ENCODE assay signal across 18 mouse cellular contexts in genomic region chr6:122295242-122295641, GRCm38 (mm10). TPM values are rescaled to one million over a fixed set of nuclear protein-coding genes. Genes with fewer than 3 reads are reported as not detected.
DNase-seq lines count a peak whose midpoint lies in the region; ATAC-seq and TF ChIP-seq lines count a peak whose summit lies in the region.
"Had no signal": no experiment of that assay in that cellular context is flagged by ENCODE, and none has a peak within 500 bp of the region (broad histone marks: within the 10 kb centered on the region; RNA-seq: fewer than 3 reads in every experiment).

No protein-coding gene starts in this region.

- no peak for DNase-seq in heart, postnatal 0 days (ENCODE audit: low spot score)
- DNase-seq in heart, postnatal 25 days (ENCODE audit: low spot score): no peak
- DNase-seq in thymus, postnatal 4 days: peak; percentile 23
- no peak for DNase-seq in thymus, adult 18-20 months
- no peak for DNase-seq in liver, postnatal 0 days
- DNase-seq in urinary bladder, postnatal 10 days (ENCODE audit: low spot score): no peak
- DNase-seq in layer of hippocampus, adult 8-10 months (ENCODE audit: low spot score in 2 of 2): no peak
- DNase-seq: adrenal gland, adult 8-10 months; B cell, adult 2 months; cerebellum, adult 11-12 months; cerebellum, postnatal 36 days; kidney, postnatal 36 days; retina, postnatal 1 day had no signal

- WGBS in heart, postnatal 0 days: 43% methylated on average over 9 of the region's 9 CpGs
- 35% methylated on average over 9 of the region's 9 CpGs for WGBS in liver, postnatal 0 days (ENCODE audit: insufficient replicate concordance)

- no peak overlapping the region for H3K4me3 ChIP-seq in heart, postnatal 0 days (ENCODE audit: low read depth, low read length)
- H3K4me3 ChIP-seq in liver, postnatal 0 days (ENCODE audit: low read depth, low read length): no peak overlapping the region
- H3K4me3 ChIP-seq: forebrain, embryonic 12.5 days; heart, embryonic 13.5 days; lung, embryonic 15.5 days had no signal

- no peaks in the 10 kb centered on the region for H3K27me3 ChIP-seq in heart, postnatal 0 days (ENCODE audit: control insufficient read depth, insufficient read depth, low read length)
- H3K27me3 ChIP-seq in liver, postnatal 0 days (ENCODE audit: insufficient read depth, low read length): peaks cover 4% of the 10 kb centered on the region; the same call in 1 of the 2 replicates
- H3K27me3 ChIP-seq: forebrain, embryonic 12.5 days; lung, embryonic 15.5 days had no signal

- intact Hi-C loops in heart, postnatal 25 days (cut with DNase I): no loop called here

- H3K9ac ChIP-seq in heart, postnatal 0 days (replicated peaks; ENCODE audit: low read depth, low read length): no peak overlapping the region
- no peak overlapping the region for H3K9ac ChIP-seq in liver, postnatal 0 days (replicated peaks)
- H3K9ac ChIP-seq: forebrain, embryonic 12.5 days; heart, embryonic 13.5 days; lung, embryonic 15.5 days had no signal

- no peaks in the 10 kb centered on the region for H3K4me1 ChIP-seq in heart, postnatal 0 days (ENCODE audit: control insufficient read depth, insufficient read depth)
- no peaks in the 10 kb centered on the region; the same call in 1 of the 2 replicates for H3K4me1 ChIP-seq in liver, postnatal 0 days (ENCODE audit: insufficient read depth)
- H3K4me1 ChIP-seq: lung, embryonic 15.5 days had no signal

- no peak overlapping the region for H3K4me2 ChIP-seq in heart, postnatal 0 days (ENCODE audit: low read depth, low read length)
- H3K4me2 ChIP-seq in liver, postnatal 0 days (ENCODE audit: low read depth, low read length): no peak overlapping the region
- H3K4me2 ChIP-seq: forebrain, embryonic 12.5 days; heart, embryonic 13.5 days; lung, embryonic 15.5 days had no signal

- peak overlapping the region; percentile 57; the same call in 1 of the 2 replicates for H3K27ac ChIP-seq in heart, postnatal 0 days (ENCODE audit: low read depth)
- no peak overlapping the region for H3K27ac ChIP-seq in liver, postnatal 0 days (ENCODE audit: low read depth)
- H3K27ac ChIP-seq: forebrain, embryonic 12.5 days; heart, embryonic 13.5 days; lung, embryonic 15.5 days had no signal

- ATAC-seq in heart, postnatal 0 days (ENCODE audit: insufficient read depth, low read depth): peak; percentile 63
- ATAC-seq in liver, postnatal 0 days: no peak
- ATAC-seq: midbrain, embryonic 16.5 days had no signal

- TF ChIP-seq EP300 in heart, postnatal 0 days (IDR thresholded peaks at IDR 0.05; ENCODE audit: low read depth): no peak
- TF ChIP-seq EP300 in liver, postnatal 0 days (IDR thresholded peaks at IDR 0.05; ENCODE audit: low read depth): no peak

- TF ChIP-seq CTCF in heart, postnatal 0 days (IDR thresholded peaks at IDR 0.05; ENCODE audit: low read depth): peak; percentile 9; the same call in 1 of the 2 replicates
- TF ChIP-seq CTCF in liver, postnatal 0 days (IDR thresholded peaks at IDR 0.05; ENCODE audit: low read depth): peak; percentile 19; the same call in 1 of the 2 replicates

- no peaks in the 10 kb centered on the region for H3K9me3 ChIP-seq in heart, postnatal 0 days (replicated peaks; ENCODE audit: control insufficient read depth, low read length)
- H3K9me3 ChIP-seq in liver, postnatal 0 days (ENCODE audit: low read length): no peaks in the 10 kb centered on the region
- H3K9me3 ChIP-seq: forebrain, embryonic 12.5 days; heart, embryonic 13.5 days; lung, embryonic 15.5 days had no signal

- no peaks in the 10 kb centered on the region for H3K36me3 ChIP-seq in heart, postnatal 0 days (replicated peaks; ENCODE audit: control insufficient read depth, insufficient read depth, low read length)
- H3K36me3 ChIP-seq in liver, postnatal 0 days (replicated peaks; ENCODE audit: insufficient read depth, low read length): no peaks in the 10 kb centered on the region
- H3K36me3 ChIP-seq: forebrain, embryonic 12.5 days; heart, embryonic 13.5 days; lung, embryonic 15.5 days had no signal

RNA-seq across cellular contexts. Expression of gene Klrg1, which starts 12.6 kb away (rescaled TPM):
- total RNA-seq in heart, postnatal 0 days (2014; rRNA removed; ENCODE audit: low replicate concordance): not detected in 2 replicates
- polyA plus RNA-seq in heart, postnatal 0 days (2015; fragmentation: Nextera tagmentation; extraction: Ambion mirVana): not detected in 2 replicates
- total RNA-seq in heart, postnatal 25 days (2021): not detected
- polyA plus RNA-seq in liver, postnatal 0 days (2015; fragmentation: Nextera tagmentation; extraction: Ambion mirVana): not detected in 2 replicates
- total RNA-seq in layer of hippocampus, adult 8-10 months (2022): under 1 TPM in 3 of 4 experiments, not detected in 1; 0.36 to 0.74 (median 0.55) TPM
- polyA plus RNA-seq: heart, embryonic 13.5 days; intestine, embryonic 14.5 days; lung, embryonic 15.5 days had no signal

RNA-seq across cellular contexts. Expression of gene M6pr, which starts 13.3 kb away (rescaled TPM):
- total RNA-seq in heart, postnatal 0 days (2014; rRNA removed; ENCODE audit: low replicate concordance): 55.9 and 58.4 TPM in 2 replicates
- polyA plus RNA-seq in heart, postnatal 0 days (2015; fragmentation: Nextera tagmentation; extraction: Ambion mirVana): 52.2 and 52.9 TPM in 2 replicates
- 10 to 100 TPM; 36.4 to 41.4 TPM for total RNA-seq in heart, postnatal 25 days (2021)
- polyA plus RNA-seq in liver, postnatal 0 days (2015; fragmentation: Nextera tagmentation; extraction: Ambion mirVana): 73.6 and 80.3 TPM in 2 replicates
- total RNA-seq in layer of hippocampus, adult 8-10 months (2022): 10 to 100 TPM; 81.2 to 92.7 (median 89.2) TPM

RNA-seq across cellular contexts. Expression of gene Phc1, which starts 45.1 kb away (rescaled TPM):
- 19.6 TPM in 2 replicates for total RNA-seq in heart, postnatal 0 days (2014; rRNA removed; ENCODE audit: low replicate concordance)
- polyA plus RNA-seq in heart, postnatal 0 days (2015; fragmentation: Nextera tagmentation; extraction: Ambion mirVana): 4.3 and 4.6 TPM in 2 replicates
- total RNA-seq in heart, postnatal 25 days (2021): 10 to 100 TPM; 17.1 to 18.7 TPM
- polyA plus RNA-seq in liver, postnatal 0 days (2015; fragmentation: Nextera tagmentation; extraction: Ambion mirVana): 1.2 and 1.4 TPM in 2 replicates
- total RNA-seq in layer of hippocampus, adult 8-10 months (2022): 10 to 100 TPM; 48.8 to 66.7 (median 61.3) TPM
